Mouse (Mus musculus): Measurements from ENCODE around the gene Gimap9.

Gimap9 gene

DNA sequence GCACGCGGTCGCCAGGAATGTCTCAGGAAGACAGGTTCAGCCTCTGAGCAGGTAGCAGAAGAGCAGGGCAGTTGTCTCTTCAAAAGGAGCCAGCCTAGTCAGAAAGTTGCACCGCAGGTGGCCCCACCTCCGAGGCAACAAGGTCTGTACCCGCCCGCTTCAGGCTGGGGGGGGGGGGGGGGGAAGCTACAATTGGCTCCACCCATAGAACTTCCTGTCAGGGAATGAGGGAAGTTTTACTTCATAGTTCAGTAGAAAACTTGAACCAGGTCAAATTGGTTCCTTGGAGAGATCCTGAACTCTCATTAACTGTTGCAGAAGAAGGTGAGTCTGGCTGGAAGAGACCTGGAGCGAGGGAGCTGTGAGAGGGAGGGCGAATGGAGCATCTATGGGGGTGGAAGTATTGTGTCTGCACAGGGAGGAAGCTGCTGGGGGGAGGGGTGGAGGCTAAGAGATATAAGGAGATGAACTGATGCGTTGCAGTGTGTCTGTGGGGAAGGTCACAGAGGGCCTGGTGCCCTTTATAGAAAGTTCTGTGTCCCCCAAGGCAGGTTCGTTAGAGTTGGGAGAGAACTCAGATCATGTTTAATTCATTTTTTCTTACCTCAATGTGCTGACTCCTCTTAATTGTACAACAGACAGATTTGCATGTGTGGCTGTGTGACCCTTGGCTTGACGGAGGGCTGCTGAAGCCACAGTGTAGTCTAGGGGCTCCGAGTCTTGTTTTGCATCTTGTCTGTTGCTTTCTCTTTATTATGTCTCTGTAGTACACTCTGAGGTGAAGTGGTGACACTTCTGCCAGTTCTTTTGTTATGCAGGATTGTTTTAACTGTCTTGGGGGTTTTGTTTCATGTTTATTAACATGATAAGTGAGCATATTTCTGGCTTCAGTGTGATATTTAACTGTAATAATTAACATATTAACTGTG, at the start of gene Gimap9:
Gimap9 (plus strand) TSS at position 199 of the 929 bp plus-strand sequence.
- peak; percentile 3 for DNase-seq (ENCODE audit: inconsistent ontology term)

DNA sequence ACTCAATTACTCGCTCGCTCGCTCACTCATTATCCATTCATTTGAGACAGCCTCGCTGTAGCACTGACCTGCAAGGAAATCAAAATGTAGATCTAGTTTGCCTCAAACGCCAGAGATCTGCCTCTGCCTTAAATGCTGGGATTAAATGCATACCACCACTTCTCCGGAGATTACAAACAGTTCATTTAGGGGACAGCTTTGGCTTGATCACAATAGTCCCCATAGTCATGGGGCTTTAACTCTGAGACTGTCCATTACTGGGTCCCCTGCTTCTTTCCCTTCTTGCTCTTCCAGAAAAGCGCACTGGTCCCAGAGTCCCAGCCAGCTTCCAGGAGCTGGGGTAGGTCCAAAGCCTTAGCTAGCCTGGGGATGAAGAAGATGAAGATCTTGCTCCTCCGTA, 49.5 kb upstream of the Gimap9 start, which contains the start of gene AI854703:
AI854703 (plus strand) TSS at position 301 of the 400 bp plus-strand sequence.
- DNase-seq (ENCODE audit: inconsistent ontology term): no peak

DNA sequence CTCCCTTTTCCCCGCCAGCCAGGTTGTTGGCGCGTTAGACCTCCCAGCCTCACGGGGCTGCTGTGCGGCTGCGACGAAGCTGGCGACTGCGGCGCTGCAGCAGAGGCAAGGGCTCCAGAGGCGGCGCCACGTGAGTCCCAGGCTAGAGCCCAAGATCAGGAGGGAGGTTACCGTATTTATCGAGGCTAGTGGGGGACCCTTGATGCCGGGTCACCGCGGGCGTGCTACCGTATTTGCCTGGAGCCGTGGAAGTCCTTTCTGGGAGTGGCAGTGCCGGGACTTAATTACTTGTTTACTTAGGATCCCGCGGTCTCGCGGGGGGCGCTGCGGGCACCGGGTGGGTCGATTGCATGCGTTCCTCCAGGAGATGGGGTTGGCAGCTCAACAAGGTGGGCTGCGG, 48.9 kb upstream of the Gimap9 start:
- peak; percentile 57 for DNase-seq (ENCODE audit: inconsistent ontology term)

DNA sequence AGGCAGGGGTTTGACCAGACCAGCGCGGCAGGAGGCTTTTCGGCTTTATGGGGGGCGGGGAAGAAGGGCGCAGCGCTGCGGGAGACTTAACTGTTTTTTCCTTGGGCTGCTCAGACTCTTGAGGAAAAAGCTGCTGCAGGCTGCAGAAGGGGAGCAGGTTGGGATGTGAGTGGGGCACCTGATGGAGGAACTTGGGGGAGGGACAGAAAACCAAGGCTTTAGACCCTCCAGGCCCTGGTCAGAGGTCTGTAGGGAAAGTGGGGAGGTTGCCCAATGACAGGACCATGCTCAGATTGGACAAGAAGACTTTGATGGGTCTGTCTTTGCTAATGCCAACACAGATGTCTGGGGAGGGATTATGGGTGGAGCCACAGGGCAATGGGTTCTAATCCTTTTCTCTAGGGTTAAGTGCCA, 48.4 kb upstream of the Gimap9 start:
- DNase-seq (ENCODE audit: inconsistent ontology term): no peak

DNA sequence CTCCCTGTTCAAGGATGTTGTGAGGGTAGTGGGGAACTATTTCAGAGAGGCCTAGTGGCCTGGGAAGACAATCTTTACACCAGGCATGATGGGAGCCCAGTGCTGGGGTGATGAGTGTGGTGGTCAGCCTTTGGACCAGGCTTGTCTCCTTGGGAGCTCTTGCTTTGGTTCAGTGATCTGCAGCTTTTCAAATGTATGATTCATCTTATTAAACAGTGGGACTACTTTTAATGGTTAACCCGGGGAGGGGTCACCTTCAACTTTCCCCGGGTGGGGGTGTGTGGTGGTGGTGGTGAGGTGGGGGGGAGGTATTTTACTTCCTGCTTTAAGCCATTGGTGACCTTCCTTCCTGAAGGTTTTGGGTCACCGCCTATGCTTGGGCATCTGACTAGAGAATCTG, 47.6 kb upstream of the Gimap9 start:
- DNase-seq (ENCODE audit: inconsistent ontology term): no peak

DNA sequence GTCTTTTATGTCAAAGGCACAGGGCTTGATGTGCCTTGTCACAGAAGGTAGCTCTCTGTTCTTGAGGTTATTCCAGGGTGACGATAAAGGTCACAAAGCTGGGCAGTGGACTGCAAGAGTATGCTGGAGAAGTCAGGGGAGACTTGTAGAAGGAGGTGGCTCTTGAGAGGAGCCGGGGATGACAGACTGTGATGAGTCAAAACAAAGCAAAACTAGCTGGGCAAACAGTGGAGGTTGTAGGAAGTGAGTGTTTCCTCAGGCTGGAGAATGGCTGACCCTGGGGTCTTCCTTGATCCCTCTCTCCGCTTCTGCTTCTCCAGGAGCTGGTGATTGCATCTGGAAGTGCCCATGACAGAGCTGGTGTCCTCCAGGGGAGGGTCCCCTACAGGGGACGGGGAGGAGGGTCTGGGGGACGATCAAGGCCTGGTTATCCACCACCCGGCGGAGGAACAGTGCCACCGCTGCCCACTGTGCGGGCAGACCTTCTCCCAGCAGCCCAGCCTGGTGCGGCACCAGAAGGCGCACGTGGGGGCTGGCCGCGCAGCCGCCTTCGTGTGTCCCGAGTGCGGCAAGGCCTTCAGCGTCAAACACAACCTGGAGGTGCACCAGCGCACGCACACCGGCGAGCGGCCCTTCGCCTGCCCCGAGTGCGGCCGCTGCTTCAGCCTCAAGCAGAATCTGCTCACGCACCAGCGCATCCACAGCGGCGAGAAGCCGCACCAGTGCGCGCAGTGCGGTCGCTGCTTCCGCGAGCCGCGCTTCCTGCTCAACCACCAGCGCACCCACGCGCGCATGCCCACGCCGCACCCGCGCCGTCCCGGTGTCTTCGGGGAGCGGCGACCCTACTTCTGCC, 46.9 kb upstream of the Gimap9 start:
- peak; percentile 38 for DNase-seq (ENCODE audit: inconsistent ontology term)

DNA sequence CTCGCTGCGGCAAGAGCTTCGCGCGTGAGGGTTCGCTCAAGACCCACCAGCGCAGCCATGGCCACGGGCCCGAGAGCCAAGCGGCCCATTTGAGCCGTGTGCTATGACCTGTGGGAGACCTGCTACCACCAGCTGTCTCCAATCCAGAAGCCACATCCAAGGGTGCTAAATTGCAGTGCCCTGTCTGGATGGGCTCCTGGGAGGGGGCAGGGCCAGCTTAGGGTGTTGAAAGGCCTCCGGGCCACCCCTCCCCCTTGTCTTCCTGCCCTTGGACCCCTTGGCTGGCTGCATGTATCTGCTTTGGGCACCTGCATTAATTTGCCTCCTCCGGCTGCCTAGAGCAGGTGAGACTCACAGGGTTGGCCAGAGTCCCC, 46.3 kb upstream of the Gimap9 start:
- no peak for DNase-seq (ENCODE audit: inconsistent ontology term)

DNA sequence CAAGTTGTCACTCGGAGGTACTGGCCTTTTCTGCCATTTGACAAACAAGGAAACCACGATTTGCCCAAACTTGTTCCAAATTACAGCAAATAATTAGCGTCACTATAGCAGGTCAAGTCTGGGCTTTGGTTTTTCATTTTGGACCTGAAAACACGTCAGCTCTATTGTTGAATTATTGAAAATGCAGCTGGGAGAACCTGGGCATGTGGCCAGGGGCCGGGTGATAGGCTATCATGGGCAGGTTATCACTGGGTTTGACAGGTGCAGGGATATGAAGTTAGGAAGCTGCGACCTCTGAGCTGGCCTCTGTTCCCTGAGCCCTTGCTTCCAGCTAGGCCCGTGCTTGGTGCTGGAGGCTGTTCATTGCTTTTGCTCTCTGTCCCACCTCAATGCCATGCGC, 45.1 kb upstream of the Gimap9 start:
- no peak for DNase-seq (ENCODE audit: inconsistent ontology term)

DNA sequence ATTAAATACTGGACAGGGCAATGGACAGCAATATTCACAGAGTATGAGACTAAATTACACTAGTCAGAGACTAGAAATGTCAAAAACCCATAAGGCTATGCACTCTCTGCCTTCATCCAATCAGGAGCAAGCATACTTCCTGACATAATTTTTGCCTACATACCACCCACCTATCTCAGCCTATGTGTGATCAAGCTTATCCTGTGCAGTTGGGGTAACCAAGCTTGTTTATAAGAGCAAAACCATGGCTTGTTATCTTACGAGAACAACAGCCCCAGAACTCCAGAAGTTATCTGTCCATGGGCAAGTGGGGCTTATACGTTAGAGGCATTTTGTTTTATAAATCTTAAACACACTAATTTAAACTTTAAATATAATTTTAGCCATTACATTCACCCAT, 40.8 kb upstream of the Gimap9 start:
- DNase-seq (ENCODE audit: inconsistent ontology term): no peak

DNA sequence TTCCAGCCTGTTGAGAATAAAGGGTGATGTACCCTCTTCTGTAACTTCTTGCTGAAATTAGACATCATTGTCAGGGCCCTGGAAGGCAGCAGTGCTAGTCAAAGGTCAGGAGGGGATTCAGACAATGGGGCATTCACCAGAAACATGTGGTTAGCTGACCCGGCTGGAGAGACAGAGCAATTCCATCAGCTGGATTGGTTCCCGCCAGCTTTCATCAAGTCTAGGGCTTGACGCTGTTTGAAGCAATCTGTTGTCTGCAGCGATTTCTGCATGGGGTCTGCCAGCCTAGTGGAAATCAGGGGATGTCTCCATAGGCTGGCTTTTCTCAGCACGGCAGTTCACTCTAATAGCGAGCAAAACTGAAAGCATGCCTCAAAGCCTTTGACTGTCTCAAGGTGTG, 39.4 kb upstream of the Gimap9 start:
- DNase-seq (ENCODE audit: inconsistent ontology term): peak; percentile 58

DNA sequence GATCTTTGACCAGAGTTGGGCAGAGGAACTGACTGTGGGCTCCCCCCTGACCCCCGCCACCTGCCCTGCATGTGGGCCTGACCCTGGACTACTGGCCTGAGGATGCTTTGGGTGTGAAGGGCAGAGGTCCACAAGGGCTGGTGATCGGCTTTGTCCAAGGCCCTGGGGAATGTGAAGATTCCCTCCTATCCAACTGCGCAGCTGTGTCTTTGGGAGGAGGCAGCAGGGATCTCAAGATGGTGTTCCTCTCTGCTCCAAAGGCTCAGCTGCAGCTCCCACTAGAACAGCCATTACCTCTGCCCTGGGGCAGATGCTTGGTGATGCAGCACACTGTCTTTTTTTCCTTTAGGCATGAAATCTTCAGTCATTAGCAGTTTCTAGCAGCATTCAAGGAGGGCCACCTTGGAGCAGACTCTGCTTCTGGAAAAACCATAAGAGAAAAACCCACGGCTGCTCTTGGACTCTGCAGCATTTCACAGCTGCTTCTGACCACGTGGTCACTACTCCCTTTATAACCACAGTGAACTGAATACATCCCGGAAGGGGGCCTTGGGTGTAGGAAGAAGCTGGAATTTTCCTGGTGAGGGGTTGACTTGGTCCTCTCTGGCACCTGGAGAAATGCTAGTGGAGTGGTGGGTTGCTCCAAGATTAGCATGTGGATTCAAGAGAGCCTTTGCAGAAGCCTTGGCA, 38.0 kb upstream of the Gimap9 start:
- no peak for DNase-seq (ENCODE audit: inconsistent ontology term)

DNA sequence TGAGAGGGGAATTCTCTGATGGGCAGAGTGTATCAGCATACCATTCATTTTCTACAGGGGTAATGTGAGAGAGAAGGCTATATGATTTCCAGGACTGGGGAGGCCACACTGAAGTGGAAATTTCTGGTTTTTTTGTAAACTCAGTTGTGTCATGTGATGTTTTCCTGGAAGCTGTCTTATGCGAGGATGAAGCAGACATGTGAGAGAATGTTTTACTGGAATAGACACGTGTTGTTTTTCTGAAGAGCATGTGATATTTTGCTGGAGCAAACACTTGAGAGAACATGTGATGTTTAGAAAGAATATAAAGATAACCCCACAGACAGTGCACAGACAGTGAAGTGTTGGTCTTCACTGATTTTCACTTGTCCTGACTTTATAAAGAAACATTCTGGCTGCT, 37.4 kb upstream of the Gimap9 start:
- no peak for DNase-seq (ENCODE audit: inconsistent ontology term)

DNA sequence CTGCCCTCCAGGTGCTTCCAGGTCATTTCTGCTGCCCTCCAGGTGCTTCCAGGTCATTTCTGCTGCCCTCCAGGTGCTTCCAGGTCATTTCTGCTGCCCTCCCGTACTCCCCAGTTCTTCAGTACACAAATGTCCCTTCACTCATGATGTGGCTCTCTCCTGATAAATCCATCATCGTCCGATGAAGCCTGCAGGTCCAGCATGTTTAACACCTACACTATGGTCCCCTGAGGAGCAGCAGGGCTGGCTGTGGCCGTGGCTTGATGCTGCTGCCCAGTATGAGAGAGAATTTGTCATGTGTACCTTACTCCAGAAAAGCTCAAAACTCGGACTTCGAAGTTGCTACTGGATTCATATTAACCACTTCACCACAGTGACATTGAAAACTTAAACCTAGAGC, 34.5 kb upstream of the Gimap9 start:
- DNase-seq (ENCODE audit: inconsistent ontology term): no peak

DNA sequence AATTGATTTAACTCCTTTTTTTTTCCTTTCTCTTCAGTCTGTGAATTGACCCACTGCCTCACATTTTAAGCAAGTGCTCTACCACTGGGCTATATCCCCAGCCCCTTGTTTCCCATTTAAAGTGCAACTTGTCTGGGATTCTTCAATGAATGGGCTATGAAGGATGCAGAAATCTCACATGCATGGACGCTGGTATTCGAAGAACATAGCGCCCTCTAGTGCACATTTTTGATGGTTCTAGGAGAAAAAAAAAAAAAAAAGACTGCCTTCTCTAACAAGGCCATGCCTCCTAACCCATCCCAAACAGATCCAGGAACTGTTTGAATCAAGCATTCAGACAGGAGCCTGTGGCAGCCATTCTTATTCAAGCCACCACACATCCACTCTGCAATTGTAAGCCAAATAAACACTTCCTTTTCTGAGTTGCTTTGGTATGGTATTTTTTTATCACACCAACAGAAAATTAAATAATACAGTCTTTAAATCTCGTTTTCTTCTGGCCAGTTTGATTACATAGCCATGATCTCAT, 33.1 kb upstream of the Gimap9 start:
- peak; percentile 61 for DNase-seq (ENCODE audit: inconsistent ontology term)

DNA sequence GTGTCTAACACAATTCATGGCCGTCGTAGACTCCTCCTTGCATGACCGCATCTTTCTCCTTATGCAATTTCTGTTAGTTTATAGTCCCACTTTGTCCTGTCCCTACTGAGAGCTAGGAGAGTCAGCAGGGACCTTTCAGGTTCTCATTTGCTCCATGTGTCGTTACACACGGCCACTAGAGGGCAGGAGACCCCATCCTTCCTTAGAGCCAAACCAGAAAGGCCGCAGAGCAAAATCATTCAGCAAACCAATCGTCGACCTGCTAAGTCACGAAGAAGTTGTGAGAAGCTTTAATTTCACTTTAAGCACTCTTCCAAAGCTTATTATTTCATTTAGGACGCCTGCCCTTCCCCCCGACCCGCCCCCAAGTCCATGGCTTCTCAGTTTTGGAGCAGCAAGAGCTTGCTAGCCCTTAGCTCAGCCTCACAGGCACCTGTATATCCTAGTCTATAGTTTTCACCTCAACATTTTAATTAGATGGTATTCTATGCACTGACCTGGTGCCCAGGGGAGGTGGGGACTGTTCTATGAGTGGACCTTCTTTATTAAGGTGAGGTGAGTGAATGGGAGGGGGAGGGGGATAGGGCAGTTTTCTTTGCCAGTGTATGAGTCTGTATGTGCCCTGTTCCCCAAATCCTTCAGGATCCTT, 30.1 kb upstream of the Gimap9 start:
- peak; percentile 62 for DNase-seq (ENCODE audit: inconsistent ontology term)

DNA sequence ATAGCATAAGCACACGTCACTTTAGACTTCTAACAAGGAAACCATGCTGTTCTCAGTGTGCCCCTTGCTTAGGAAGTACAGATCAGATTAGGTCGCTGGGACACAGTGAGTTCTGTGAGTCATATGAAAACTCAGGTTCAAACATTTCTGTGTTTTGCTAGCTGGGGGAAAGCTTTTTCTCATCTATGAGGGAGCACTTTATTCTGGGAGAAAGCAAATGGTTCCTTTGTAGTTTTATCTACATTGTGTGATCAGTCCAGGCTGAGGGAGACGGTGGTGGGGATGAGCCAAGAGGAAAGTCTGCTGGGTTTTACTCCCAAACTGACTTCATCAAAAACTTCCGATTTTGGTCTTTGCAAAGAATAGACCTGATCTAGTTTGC, 29.6 kb upstream of the Gimap9 start:
- DNase-seq (ENCODE audit: inconsistent ontology term): no peak

DNA sequence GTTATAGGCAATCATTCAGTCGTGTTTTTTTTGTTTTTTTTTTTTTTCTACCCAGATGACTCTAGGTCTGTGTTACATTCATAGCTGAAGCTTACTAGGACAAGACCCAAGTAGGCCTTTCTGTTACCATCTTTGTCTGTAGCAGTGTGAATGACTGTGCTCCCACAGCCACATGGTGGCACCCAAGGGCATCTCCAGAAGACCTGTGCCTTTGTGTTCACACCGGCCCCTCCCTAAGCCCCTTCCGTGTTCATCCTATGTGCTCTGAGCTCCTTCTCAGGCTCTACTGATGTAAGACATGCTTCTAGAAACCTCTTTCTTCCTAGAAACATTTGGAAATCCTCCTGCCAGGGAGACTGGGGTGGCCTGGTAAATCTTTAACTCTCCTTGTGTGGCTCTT, 28.9 kb upstream of the Gimap9 start, which contains the start of gene Gimap8:
Gimap8 (plus strand) TSS at position 240 of the 400 bp plus-strand sequence.
- no peak for DNase-seq (ENCODE audit: inconsistent ontology term)

DNA sequence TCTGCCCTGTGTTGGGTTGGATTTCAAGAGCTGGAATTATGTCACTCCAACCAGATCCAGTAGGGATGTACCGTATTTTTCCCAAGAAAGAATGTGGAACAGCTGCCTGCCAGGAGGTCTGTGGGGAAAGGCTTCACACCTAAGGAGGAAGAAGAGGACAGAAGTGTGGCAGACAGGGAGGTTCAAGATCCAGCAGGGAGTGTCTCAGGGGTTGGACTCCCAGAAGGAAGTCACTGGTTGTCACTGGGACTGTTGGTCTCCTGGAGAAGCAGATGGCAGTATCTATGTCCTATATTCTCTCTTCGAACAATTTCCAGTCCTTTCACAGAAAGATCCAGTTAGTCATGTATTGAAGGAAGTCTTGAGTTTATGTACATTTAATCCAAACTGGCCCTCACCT, 28.3 kb upstream of the Gimap9 start:
- no peak for DNase-seq (ENCODE audit: inconsistent ontology term)

DNA sequence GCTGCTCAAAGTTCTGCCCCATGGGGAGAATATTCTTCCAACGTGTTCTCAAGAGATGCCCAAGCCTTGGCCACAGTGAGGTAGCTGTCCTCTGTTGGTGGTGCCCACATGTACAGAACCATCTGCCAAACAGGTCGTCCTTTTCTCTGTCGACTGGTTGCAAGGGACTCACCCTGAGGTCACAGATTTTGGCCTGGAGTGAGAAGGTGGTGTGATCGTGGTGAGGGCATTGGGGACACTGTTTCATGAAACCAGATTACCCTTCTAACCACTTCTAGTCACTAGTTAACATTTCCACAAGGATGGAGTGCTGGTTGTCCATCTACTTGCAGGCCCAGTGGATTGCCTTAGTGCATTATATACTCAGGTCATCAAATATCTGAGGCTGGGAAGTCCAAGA, 27.1 kb upstream of the Gimap9 start:
- no peak for DNase-seq (ENCODE audit: inconsistent ontology term)

DNA sequence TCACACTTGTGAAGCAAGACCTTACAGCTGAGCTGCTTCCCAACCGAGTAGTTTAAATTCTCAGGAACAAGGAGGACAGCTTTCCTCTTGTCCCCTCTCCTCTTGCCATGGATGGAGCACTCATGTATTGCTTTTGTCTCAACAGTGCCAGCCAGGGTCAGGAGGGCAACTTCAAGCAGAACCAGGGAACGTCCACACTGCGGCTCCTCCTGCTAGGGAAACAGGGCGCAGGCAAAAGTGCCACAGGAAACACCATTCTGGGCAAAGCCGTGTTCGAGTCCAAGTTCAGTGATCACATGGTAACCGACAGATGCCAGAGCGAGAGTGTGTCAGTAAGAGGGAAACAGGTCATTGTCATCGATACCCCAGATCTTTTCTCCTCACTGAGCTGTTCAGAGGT, 25.9 kb upstream of the Gimap9 start:
- no peak for DNase-seq (ENCODE audit: inconsistent ontology term)

DNA sequence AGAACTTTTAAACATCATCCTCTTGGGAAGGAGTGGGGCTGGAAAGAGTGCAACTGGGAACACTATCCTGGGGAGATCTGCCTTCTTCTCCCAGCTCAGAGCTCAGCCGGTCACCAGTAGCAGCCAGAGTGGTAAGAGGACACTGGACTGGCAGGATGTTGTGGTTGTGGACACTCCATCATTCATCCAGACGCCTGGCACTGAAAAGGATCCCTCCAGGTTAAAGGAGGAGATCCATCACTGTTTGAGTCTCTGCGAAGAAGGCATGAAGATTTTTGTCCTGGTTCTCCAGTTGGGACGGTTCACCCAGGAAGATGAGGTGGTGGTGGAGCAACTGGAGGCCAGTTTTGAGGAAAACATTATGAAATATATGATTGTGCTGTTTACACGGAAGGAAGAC, 17.2 kb upstream of the Gimap9 start:
- DNase-seq (ENCODE audit: inconsistent ontology term): no peak

All from Muller cell, postnatal 12 days (primary cell).